In genomic region chr14:29851286-29851685, GRCm38 (mm10) we compare ENCODE assay signal across 28 mouse cellular contexts.
"Had no signal": no experiment of that assay in that cellular context is flagged by ENCODE, and none has a peak within 500 bp of the region (broad histone marks: within the 10 kb centered on the region; RNA-seq: fewer than 3 reads in every experiment).

No protein-coding gene starts in this region.

- DNase-seq: liver; liver, embryonic 13.5 days; liver, postnatal 0 days; lung, adult 18-20 months; lung, adult 2 months; lung, postnatal 14 days; lung, postnatal 36 days had no signal

- ATAC-seq: liver, embryonic 12.5 days; liver, postnatal 0 days; lung, postnatal 0 days; midbrain, embryonic 13.5 days; midbrain, embryonic 15.5 days; midbrain, embryonic 16.5 days had no signal

- H3K9ac ChIP-seq: limb, embryonic 12.5 days; limb, embryonic 13.5 days; limb, embryonic 15.5 days; liver, embryonic 12.5 days; liver, embryonic 13.5 days; liver, embryonic 14.5 days; liver, embryonic 15.5 days; liver, postnatal 0 days; lung, embryonic 14.5 days; lung, embryonic 15.5 days; midbrain, embryonic 12.5 days; midbrain, embryonic 13.5 days; midbrain, embryonic 15.5 days had no signal

- H3K27ac ChIP-seq: left cerebral cortex, adult 2 months; limb, embryonic 10.5 days; limb, embryonic 12.5 days; limb, embryonic 13.5 days; limb, embryonic 15.5 days; liver, embryonic 12.5 days; liver, embryonic 13.5 days; liver, embryonic 14.5 days; liver, embryonic 15.5 days; lung, embryonic 15.5 days; macrophage; midbrain, embryonic 10.5 days; midbrain, embryonic 12.5 days; midbrain, embryonic 13.5 days; midbrain, embryonic 15.5 days had no signal

- H3K4me2 ChIP-seq: limb, embryonic 12.5 days; limb, embryonic 13.5 days; limb, embryonic 15.5 days; liver, embryonic 11.5 days; liver, embryonic 12.5 days; liver, embryonic 13.5 days; liver, embryonic 15.5 days; lung, embryonic 14.5 days; lung, embryonic 15.5 days; midbrain, embryonic 11.5 days; midbrain, embryonic 12.5 days; midbrain, embryonic 13.5 days; midbrain, embryonic 15.5 days had no signal

- H3K9me3 ChIP-seq: limb, embryonic 10.5 days; limb, embryonic 12.5 days; limb, embryonic 13.5 days; limb, embryonic 15.5 days; liver, embryonic 12.5 days; liver, embryonic 13.5 days; liver, embryonic 15.5 days; lung, embryonic 15.5 days; megakaryocyte, embryonic 14.5 days; midbrain, embryonic 10.5 days; midbrain, embryonic 12.5 days; midbrain, embryonic 13.5 days; midbrain, embryonic 15.5 days had no signal

- H3K4me3 ChIP-seq: left cerebral cortex, adult 2 months; limb, embryonic 10.5 days; limb, embryonic 12.5 days; limb, embryonic 13.5 days; limb, embryonic 15.5 days; liver, embryonic 12.5 days; liver, embryonic 13.5 days; liver, embryonic 15.5 days; lung, embryonic 15.5 days; megakaryocyte, embryonic 14.5 days; midbrain, embryonic 10.5 days; midbrain, embryonic 12.5 days; midbrain, embryonic 13.5 days; midbrain, embryonic 15.5 days; myocyte had no signal

- H3K36me3 ChIP-seq: limb, embryonic 10.5 days; limb, embryonic 12.5 days; limb, embryonic 13.5 days; limb, embryonic 15.5 days; liver, embryonic 12.5 days; liver, embryonic 13.5 days; liver, embryonic 15.5 days; lung, embryonic 15.5 days; midbrain, embryonic 10.5 days; midbrain, embryonic 12.5 days; midbrain, embryonic 13.5 days; midbrain, embryonic 15.5 days had no signal

- H3K4me1 ChIP-seq: limb, embryonic 10.5 days; limb, embryonic 12.5 days; limb, embryonic 13.5 days; limb, embryonic 15.5 days; liver, embryonic 12.5 days; liver, embryonic 13.5 days; liver, embryonic 15.5 days; lung, embryonic 15.5 days; megakaryocyte, embryonic 14.5 days; midbrain, embryonic 10.5 days; midbrain, embryonic 12.5 days; midbrain, embryonic 13.5 days; midbrain, embryonic 15.5 days had no signal

- H3K27me3 ChIP-seq: limb, embryonic 12.5 days; limb, embryonic 13.5 days; limb, embryonic 15.5 days; liver, embryonic 12.5 days; liver, embryonic 13.5 days; liver, embryonic 15.5 days; lung, embryonic 15.5 days; megakaryocyte, embryonic 14.5 days; midbrain, embryonic 12.5 days; midbrain, embryonic 13.5 days; midbrain, embryonic 15.5 days had no signal
